Mouse (Mus musculus) B cell, adult 62 days (primary cell): Measurements from ENCODE around the gene Arhgap23. TPM values are rescaled to one million over a fixed set of nuclear protein-coding genes. Genes with fewer than 3 reads are reported as not detected.

Source experiments
- total RNA-seq: library from RNA; stranded (reverse); gene quantifications from 4 replicates; pipeline ENCODE4 v1.2.4, GENCODE M21; 2023

The Arhgap23 gene
- total RNA-seq, result 0.27 to 0.75 TPM (median 0.46 TPM) in 4 replicates

DNA sequence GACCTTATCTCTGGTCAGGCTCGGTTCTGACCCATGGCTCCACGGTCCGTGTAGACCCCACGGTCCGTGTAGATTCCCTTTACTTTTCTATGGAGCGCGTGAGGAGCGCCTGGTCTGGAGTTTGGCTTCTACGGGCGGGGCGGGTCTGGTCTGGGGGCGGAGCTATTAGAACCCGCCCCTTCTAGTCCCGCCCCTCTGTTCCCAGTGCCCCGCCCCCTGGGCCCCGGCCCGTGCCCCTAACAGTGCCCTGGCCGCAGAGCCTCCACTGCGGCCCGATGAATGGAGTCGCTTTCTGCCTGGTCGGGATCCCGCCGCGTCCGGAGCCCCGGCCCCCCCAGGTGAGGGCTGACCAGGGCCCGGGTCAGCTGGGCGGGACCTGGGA lies at the start of gene Arhgap23:
Gene Arhgap23 (plus strand): TSS at position 204 of the 382 bp plus-strand sequence.

GRCm38 (mm10) chr11:97499865-97500719 lies 84.8 kb downstream of the Arhgap23 start, which contains the start of gene 4933428G20Rik:
TSS of gene 4933428G20Rik (minus strand) at chr11:97500340.

Other genes starting within 250 kb of the Arhgap23 start
- 127 to 138 TPM (median 131 TPM) in 4 replicates for gene Kpnb1, start 227.7 kb upstream of the Arhgap23 start, total RNA-seq
- 56.4 to 68.3 TPM (median 60.4 TPM) in 4 replicates for gene Npepps, start 134.9 kb upstream of the Arhgap23 start, total RNA-seq
- gene Mrpl45, start 99.8 kb upstream of the Arhgap23 start, total RNA-seq, result 15.7 to 18.3 TPM (median 16.7 TPM) in 4 replicates
- 0.17 TPM in 1 of 4 replicates, not detected in the others for gene Gpr179, start 63.5 kb upstream of the Arhgap23 start, total RNA-seq
- 18.9 to 24.6 TPM (median 22.4 TPM) in 4 replicates for gene Socs7, start 53.0 kb upstream of the Arhgap23 start, total RNA-seq
- not detected in 4 replicates for gene 4933428G20Rik, start 84.8 kb downstream of the Arhgap23 start, total RNA-seq
- gene Srcin1, start 160.7 kb downstream of the Arhgap23 start, total RNA-seq, result 0.12 to 0.26 TPM in 2 of 4 replicates, not detected in the others
- 4.9 to 7.8 TPM (median 6.5 TPM) in 4 replicates for gene Epop, start 214.2 kb downstream of the Arhgap23 start, total RNA-seq
- 167 to 190 TPM (median 180 TPM) in 4 replicates for gene Mllt6, start 247.9 kb downstream of the Arhgap23 start, total RNA-seq